Mouse (Mus musculus): ENCODE measurements around the gene Ptprm.

GRCm38 (mm10) chr17:67357191-67357590, 2.9 kb upstream of the Ptprm start:
- TF ChIP-seq POLR2A (IDR thresholded peaks at IDR 0.05; ENCODE audit: control insufficient read depth in 1 of 2, insufficient read depth in 1 of 2, low read depth in 1 of 2, low read length in 2 of 2, poor library complexity in 1 of 2) (no peak), ELF1 (IDR thresholded peaks at IDR 0.05; ENCODE audit: low read depth, low read length) (no peak), CTCF (IDR thresholded peaks at IDR 0.05 in 2 of 3, conservative IDR thresholded peaks at IDR 0.05 in 1 of 3; ENCODE audit: control insufficient read depth in 1 of 3, insufficient read depth in 1 of 3, low read depth in 2 of 3, low read length in 3 of 3, poor library complexity in 1 of 3, severe bottlenecking in 1 of 3) (no peak), TAL1 (IDR thresholded peaks at IDR 0.05; ENCODE audit: low read length) (no peak), SMC3 (IDR thresholded peaks at IDR 0.05; ENCODE audit: low read depth, low read length) (no peak), CHD2 (IDR thresholded peaks at IDR 0.05; ENCODE audit: low read length) (no peak), EP300 (IDR thresholded peaks at IDR 0.05; ENCODE audit: low read depth in 1 of 2, low read length in 2 of 2) (no peak), POLR2AphosphoS5 (IDR thresholded peaks at IDR 0.05; ENCODE audit: borderline replicate concordance, low read depth, low read length) (no peak), MAX (IDR thresholded peaks at IDR 0.05; ENCODE audit: low read length) (no peak), MAFK (IDR thresholded peaks at IDR 0.05; ENCODE audit: borderline replicate concordance, low read depth, low read length) (no peak), HCFC1 (IDR thresholded peaks at IDR 0.05; ENCODE audit: low read depth, low read length) (no peak), ZKSCAN1 (IDR thresholded peaks at IDR 0.05; ENCODE audit: low read depth, low read length) (no peak), BHLHE40 (IDR thresholded peaks at IDR 0.05; ENCODE audit: borderline replicate concordance, low read depth, low read length) (no peak)
